Mouse (Mus musculus) neural tube, embryonic 14.5 days (tissue): Measurements from ENCODE around the gene Cops6. TPM values are rescaled to one million over a fixed set of nuclear protein-coding genes. Genes with fewer than 3 reads are reported as not detected.

ENCODE experiments used
- ATAC-seq: fragments of 200-750 bp; cut with Nextera tagmentation; 2 replicates; pipeline ENCODE4 v1.8.0; 2017; ENCODE audit warnings: low read depth, mild to moderate bottlenecking, moderate TSS enrichment, moderate library complexity
- H3K27ac ChIP-seq: fragments of 300-500 bp; sonication (generic); 2 replicates; pipeline ENCODE4 v1.5.1; 2014; ENCODE audit warnings: low read depth, mild to moderate bottlenecking, control low read depth, low read length, moderate library complexity, mixed read lengths
- H3K27me3 ChIP-seq: fragments of 300-500 bp; sonication (generic); 2 replicates; pipeline ENCODE4 v1.6.1; 2014; ENCODE audit warnings: low read length; ENCODE audit not compliant: control insufficient read depth, insufficient read depth
- H3K36me3 ChIP-seq: fragments of 300-500 bp; sonication (generic); 2 replicates; pipeline ENCODE4 v1.6.1; 2014; ENCODE audit warnings: low read length, mixed read lengths; ENCODE audit not compliant: control insufficient read depth, insufficient read depth
- H3K4me1 ChIP-seq: fragments of 300-500 bp; sonication (generic); 2 replicates; pipeline ENCODE4 v1.6.1; 2014; ENCODE audit warnings: low read length; ENCODE audit not compliant: control insufficient read depth, insufficient read depth
- H3K4me2 ChIP-seq: fragments of 300-500 bp; sonication (generic); 2 replicates; pipeline ENCODE4 v1.6.1; 2014; ENCODE audit warnings: mild to moderate bottlenecking, low read depth, low read length, control low read depth
- H3K4me3 ChIP-seq: fragments of 300-500 bp; sonication (generic); 2 replicates; pipeline ENCODE4 v1.5.1; 2014; ENCODE audit warnings: low read depth, low read length, control low read depth, mixed read lengths
- H3K9ac ChIP-seq: fragments of 300-500 bp; sonication (generic); replicated peaks from 2 replicates; pipeline ENCODE4 v1.6.1; 2014; ENCODE audit warnings: low read depth, mild to moderate bottlenecking, control low read depth, low read length, mixed read lengths
- H3K9me3 ChIP-seq: fragments of 300-500 bp; sonication (generic); 2 replicates; pipeline ENCODE4 v1.6.1; 2016; ENCODE audit warnings: low read length; ENCODE audit not compliant: control insufficient read depth
- WGBS: fragments of 180-500 bp; shearing (Covaris S2); extraction: QIAGEN DNeasy Blood & Tissue Kit; methylation state at CpG from one replicate; pipeline ENCODE4 v1.1.7; 2014; 5-methylcytosine and 5-hydroxymethylcytosine counted together
- polyA plus RNA-seq: library from polyadenylated mRNA; unstranded; fragments of >200 nt; fragmentation: Nextera tagmentation; extraction: Ambion mirVana; gene quantifications from 2 replicates; pipeline ENCODE4 v1.2.1, GENCODE M21; 2014

Gene Cops6
- polyA plus RNA-seq, 1 experiment from 2014 or later: 252 TPM

- Histone ChIP-seq H3K4me3 (peak overlapping the region; percentile 81), H3K36me3 (peaks cover 19% of the 10 kb centered on the region)
Observed at GRCm38 (mm10) chr5:138154390-138154789, 6.5 kb upstream of the Cops6 start.

DNA sequence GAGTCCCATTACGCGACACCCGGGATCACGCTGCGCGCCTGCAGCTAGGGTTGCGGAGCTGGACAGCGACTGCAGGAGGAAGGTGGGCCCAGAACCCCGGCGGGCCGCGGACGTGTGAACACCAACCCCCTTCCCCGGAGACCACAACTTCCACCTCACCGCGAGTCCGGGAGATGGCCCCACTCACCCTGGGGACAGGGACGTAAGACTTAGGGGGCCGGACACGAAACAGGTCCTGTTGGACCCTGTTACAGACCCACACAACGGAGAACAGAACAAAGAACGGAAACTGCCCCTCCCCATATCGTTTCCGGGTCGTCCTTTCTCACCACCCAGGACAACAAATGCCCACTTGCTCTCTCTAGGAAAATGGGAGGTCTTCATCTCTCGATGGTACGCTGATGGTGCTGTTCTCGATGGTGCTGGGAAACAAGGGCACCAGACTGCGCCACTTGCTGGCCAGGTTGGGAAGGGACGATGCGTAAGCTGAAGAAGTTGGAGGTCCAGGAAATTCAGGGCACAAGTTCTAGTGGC lies 5.4 kb upstream of the Cops6 start, which contains the start of gene Zfp113:
Gene Zfp113 (minus strand): TSS at position 302 of the 534 bp plus-strand sequence.
- Histone ChIP-seq H3K9ac (peak within 1 kb of the TSS; percentile 95), H3K9me3 (no peaks in the 10 kb centered on the region), H3K4me3 (peak within 1 kb of the TSS; percentile 81), H3K27me3 (no peaks in the 10 kb centered on the region), H3K4me1 (peaks cover 9% of the 10 kb centered on the region; the same call in 1 of the 2 replicates), H3K27ac (peak within 1 kb of the TSS; percentile 98), H3K4me2 (peak within 1 kb of the TSS; percentile 87), H3K36me3 (peaks cover 15% of the 10 kb centered on the region; the same call in 1 of the 2 replicates)
- under 1% methylated on average over 31 of the region's 31 CpGs for WGBS
- ATAC-seq: peak; percentile 98

More at GRCm38 (mm10) chr5:138154390-138154789, 6.5 kb upstream of the Cops6 start:
- H3K4me2 ChIP-seq: peak overlapping the region; percentile 87
- H3K4me1 ChIP-seq: peaks cover 9% of the 10 kb centered on the region; the same call in 1 of the 2 replicates
- no peaks in the 10 kb centered on the region for H3K9me3 ChIP-seq
- no peaks in the 10 kb centered on the region for H3K27me3 ChIP-seq
- H3K27ac ChIP-seq: no peak overlapping the region
- 91% methylated on average over 3 of the region's 3 CpGs for WGBS
- peak overlapping the region; percentile 95 for H3K9ac ChIP-seq
- no peak for ATAC-seq

DNA sequence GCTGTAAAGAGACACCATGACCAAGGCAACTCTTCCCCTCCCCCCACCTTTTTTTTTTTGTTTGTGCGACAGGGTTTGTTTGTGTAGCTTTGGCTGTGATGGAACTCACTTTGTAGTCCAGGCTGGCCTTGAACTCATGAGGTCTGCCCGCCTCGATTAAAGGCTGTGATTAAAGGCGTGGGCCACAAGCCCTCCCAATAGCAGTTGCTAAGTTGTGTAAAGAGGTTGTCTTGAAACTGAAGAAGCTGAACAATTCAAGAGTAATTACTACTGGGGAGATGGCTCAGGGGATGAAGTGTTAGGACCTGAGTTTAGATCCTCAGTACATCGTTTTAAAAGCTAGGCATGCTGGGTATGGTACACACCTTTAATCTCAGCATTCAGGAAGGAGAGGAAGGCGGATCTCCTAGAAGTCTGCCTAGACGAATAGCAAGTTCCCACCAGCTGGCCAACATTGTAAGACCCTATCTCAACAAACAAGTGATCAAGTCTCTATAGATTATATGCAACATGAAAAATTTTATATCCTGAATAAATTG lies 578 bp upstream of the Cops6 start:
- Histone ChIP-seq H3K4me2 (peak overlapping the region; percentile 88), H3K27me3 (no peaks in the 10 kb centered on the region), H3K9ac (0 out of 2 replicates have a peak overlapping the region, but pooled peaks have one; percentile 60), H3K9me3 (no peaks in the 10 kb centered on the region), H3K4me1 (peaks cover 8% of the 10 kb centered on the region), H3K4me3 (peak overlapping the region; percentile 69), H3K36me3 (peaks cover 28% of the 10 kb centered on the region), H3K27ac (peak overlapping the region; percentile 69; the same call in 1 of the 2 replicates)
- 73% methylated on average over 7 of the region's 7 CpGs for WGBS
- no peak for ATAC-seq

GRCm38 (mm10) chr5:138163046-138163445 lies 2.2 kb downstream of the Cops6 start:
- no peak overlapping the region for H3K4me3 ChIP-seq
- WGBS: 76% methylated on average over 6 of the region's 6 CpGs
- peaks cover 55% of the 10 kb centered on the region for H3K36me3 ChIP-seq
- peaks cover 8% of the 10 kb centered on the region for H3K4me1 ChIP-seq
- H3K27ac ChIP-seq: no peak overlapping the region
- no peak overlapping the region for H3K9ac ChIP-seq
- no peaks in the 10 kb centered on the region for H3K27me3 ChIP-seq
- no peak overlapping the region for H3K4me2 ChIP-seq
- H3K9me3 ChIP-seq: no peaks in the 10 kb centered on the region
- ATAC-seq: no peak

DNA sequence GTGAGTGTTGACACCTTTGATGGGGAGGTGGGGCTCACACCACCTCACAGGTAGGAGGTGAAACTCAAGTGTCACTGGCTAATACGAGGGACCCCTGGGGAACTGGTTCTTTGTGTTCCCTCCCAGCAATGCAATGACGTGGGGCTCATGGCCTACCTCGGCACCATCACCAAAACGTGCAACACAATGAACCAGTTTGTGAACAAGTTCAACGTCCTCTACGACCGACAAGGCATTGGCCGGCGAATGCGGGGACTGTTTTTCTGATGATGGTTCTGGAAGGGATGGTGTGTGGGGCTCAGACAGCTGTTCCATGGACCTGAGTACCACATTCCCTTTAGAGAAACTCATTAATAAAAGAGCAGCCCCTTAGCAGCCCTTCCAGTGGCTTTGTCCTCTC lies 2.7 kb downstream of the Cops6 start:
- ATAC-seq: no peak
- peaks cover 61% of the 10 kb centered on the region for H3K36me3 ChIP-seq
- no peak overlapping the region for H3K27ac ChIP-seq
- no peak overlapping the region for H3K9ac ChIP-seq
- no peak overlapping the region for H3K4me3 ChIP-seq
- H3K9me3 ChIP-seq: no peaks in the 10 kb centered on the region
- peaks cover 8% of the 10 kb centered on the region for H3K4me1 ChIP-seq
- no peak overlapping the region for H3K4me2 ChIP-seq
- WGBS: 71% methylated on average over 10 of the region's 10 CpGs
- no peaks in the 10 kb centered on the region for H3K27me3 ChIP-seq

DNA sequence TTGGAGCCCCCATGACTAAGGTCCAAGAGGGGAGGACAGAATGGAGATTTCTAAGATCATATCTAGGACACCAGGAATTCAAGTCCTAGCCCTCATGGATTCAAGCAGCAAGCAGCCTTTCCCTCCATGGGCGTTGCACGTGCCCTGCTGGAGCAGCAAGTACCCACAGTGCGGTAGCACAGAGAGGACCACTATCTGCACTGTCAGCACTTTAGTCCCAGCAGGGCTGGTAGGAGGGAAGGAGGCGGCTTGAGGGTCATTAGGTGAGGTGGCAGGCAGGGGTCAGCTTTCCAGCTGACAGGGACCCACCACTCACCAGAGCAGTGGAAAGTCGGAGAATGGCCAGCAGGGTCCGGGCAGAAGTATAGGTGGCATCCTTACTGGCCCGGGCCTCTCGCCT lies 4.7 kb downstream of the Cops6 start:
- H3K4me3 ChIP-seq: no peak overlapping the region
- WGBS: 71% methylated on average over 8 of the region's 8 CpGs
- H3K9ac ChIP-seq: no peak overlapping the region
- no peak for ATAC-seq
- H3K36me3 ChIP-seq: peaks cover 67% of the 10 kb centered on the region
- peaks cover 16% of the 10 kb centered on the region for H3K4me1 ChIP-seq
- H3K9me3 ChIP-seq: no peaks in the 10 kb centered on the region
- no peak overlapping the region for H3K27ac ChIP-seq
- no peaks in the 10 kb centered on the region for H3K27me3 ChIP-seq
- no peak overlapping the region for H3K4me2 ChIP-seq

DNA sequence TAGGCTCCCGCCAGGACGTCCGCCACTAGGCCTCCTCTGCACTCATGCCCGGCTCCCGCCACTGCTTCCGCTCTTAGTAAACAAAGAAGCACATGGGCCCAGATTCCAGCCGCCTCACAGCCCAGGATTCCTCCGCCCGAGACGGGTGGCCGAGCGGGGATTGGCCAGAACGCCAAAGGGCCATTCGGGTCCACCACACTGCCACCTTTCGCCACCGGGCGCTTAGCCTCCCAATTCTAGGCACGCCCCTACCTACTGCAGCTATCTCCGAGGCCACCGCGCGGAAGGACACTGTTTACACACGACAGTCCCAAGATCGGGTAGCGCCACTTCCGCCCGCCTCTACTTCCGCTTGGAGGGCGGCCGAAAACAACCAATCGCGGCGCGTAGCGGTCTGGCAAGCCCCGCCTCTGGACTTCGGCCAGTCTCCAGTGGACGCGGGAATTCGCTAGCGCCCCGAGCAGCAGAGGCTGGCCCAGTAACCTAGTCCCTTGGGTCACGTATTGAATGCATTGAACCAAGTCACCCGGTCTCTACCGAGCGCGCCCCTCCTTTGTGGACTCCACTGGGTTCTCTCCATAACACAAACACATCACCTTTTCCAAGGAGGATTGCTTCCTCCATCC lies 10.2 kb downstream of the Cops6 start:
- Histone ChIP-seq H3K27ac (peak overlapping the region; percentile 89), H3K27me3 (no peaks in the 10 kb centered on the region), H3K4me1 (peaks cover 15% of the 10 kb centered on the region), H3K9ac (peak overlapping the region; percentile 57), H3K9me3 (no peaks in the 10 kb centered on the region), H3K36me3 (peaks cover 38% of the 10 kb centered on the region), H3K4me2 (peak overlapping the region; percentile 57), H3K4me3 (peak overlapping the region; percentile 44)
- peak; percentile 89 for ATAC-seq
- WGBS: under 1% methylated on average over 46 of the region's 47 CpGs

DNA sequence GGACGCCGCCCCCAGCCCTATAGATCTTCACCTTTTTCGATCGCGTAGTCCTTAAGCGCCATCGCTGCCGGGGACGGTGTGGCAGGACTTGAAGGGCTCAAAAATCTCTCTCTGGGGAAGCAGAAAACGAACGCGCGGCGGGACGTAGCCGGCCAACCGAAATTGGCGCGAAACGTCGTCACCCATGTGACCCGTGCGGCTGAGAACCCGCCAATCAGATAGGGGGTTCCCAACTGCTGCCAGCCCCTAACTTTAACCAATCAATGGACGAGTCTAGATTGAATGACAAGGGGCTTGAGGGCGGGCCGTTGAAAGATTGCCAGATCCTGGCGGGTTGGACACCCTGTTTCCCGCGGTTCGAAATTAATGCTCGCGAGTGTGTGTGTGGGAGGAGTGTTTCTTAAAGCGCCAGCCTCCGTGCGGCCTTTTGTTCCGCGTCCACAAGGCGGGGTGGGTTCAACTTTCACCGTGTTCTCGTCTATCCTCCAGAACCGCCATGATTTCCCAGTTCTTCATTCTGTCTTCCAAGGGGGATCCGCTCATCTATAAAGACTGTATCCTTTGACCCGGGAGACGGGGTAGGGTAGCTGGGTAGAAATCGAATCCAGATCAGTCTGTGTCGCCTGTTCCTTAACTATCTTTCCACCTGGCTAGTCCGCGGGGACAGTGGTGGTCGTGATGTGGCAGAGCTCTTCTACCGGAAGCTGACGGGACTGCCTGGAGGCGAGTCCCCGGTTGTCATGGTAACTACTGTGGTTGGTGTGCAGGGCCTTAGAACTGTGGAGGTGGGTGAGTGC lies 11.0 kb downstream of the Cops6 start, which contains the start of the genes Ap4m1 and Mcm7:
Gene Ap4m1 (plus strand): TSS at position 308 of the 797 bp plus-strand sequence.
Gene Mcm7 (minus strand): TSS at position 728 of the 797 bp plus-strand sequence.
- Histone ChIP-seq H3K4me1 (peaks cover 15% of the 10 kb centered on the region), H3K9me3 (no peaks in the 10 kb centered on the region), H3K4me3 (peak within 1 kb of the TSS; percentile 44), H3K36me3 (peaks cover 34% of the 10 kb centered on the region), H3K9ac (peak within 1 kb of the TSS; percentile 60), H3K27ac (peak within 1 kb of the TSS; percentile 89), H3K4me2 (peak within 1 kb of the TSS; percentile 57), H3K27me3 (no peaks in the 10 kb centered on the region)
- ATAC-seq: peak; percentile 94
- under 1% methylated on average over 54 of the region's 54 CpGs for WGBS
